Mouse (Mus musculus): ENCODE measurements around the gene Xdh. TPM values are rescaled to one million over a fixed set of nuclear protein-coding genes. Genes with fewer than 3 reads are reported as not detected.

The Xdh gene
- total and polyA plus RNA-seq, 3 experiments: 2.0 to 14.5 TPM; not detected in 1

- H3K9me3 ChIP-seq (replicated peaks; ENCODE audit: insufficient read depth, low read length): no peaks in the 10 kb centered on the region
- no peak for DNase-seq (ENCODE audit: low read depth, low spot score)
Observed at GRCm38 (mm10) chr17:73984508-73984907, 34.5 kb upstream of the Xdh start.

GRCm38 (mm10) chr17:73982871-73983270 lies 32.9 kb upstream of the Xdh start:
- Histone ChIP-seq H3K9me3 (replicated peaks; ENCODE audit: insufficient read depth, low read length) (no peaks in the 10 kb centered on the region), H3K4me1 (ENCODE audit: control insufficient read depth in 1 of 2, insufficient read depth in 2 of 2, low read length in 2 of 2) (no peaks in the 10 kb centered on the region), H3K4me3 (ENCODE audit: control insufficient read depth in 1 of 2, insufficient read depth in 1 of 2, low read depth in 2 of 2, low read length in 2 of 2) (no peak overlapping the region), H3K36me3 (ENCODE audit: control insufficient read depth in 1 of 2, insufficient read depth in 2 of 2, low read length in 2 of 2) (no peaks in the 10 kb centered on the region), H3K9ac (ENCODE audit: control insufficient read depth, low read depth, low read length, poor library complexity, severe bottlenecking) (no peak overlapping the region), H3K27me3 (ENCODE audit: control insufficient read depth in 1 of 2, insufficient read depth in 2 of 2, low read length in 2 of 2) (no peaks in the 10 kb centered on the region), H3K27ac (ENCODE audit: control insufficient read depth, low read depth, low read length) (no peak overlapping the region), H3K79me2 (ENCODE audit: control insufficient read depth, insufficient read depth, low read length, poor library complexity) (no peaks in the 10 kb centered on the region)
- no peak for DNase-seq (ENCODE audit: low read depth, low spot score)
- TF ChIP-seq GATA1 (IDR thresholded peaks at IDR 0.05; ENCODE audit: low read depth, low read length): no peak
- TF ChIP-seq ZMIZ1 (IDR thresholded peaks at IDR 0.05; ENCODE audit: low read depth, low read length): no peak
- TF ChIP-seq ZC3H11A (IDR thresholded peaks at IDR 0.05; ENCODE audit: low read depth, low read length): no peak
- no peak for TF ChIP-seq MXI1 (IDR thresholded peaks at IDR 0.05; ENCODE audit: low read depth, low read length)
- TF ChIP-seq EP300 (IDR thresholded peaks at IDR 0.05; ENCODE audit: low read depth in 1 of 2, low read length in 2 of 2): no peak
- no peak for TF ChIP-seq MYB (IDR thresholded peaks at IDR 0.05; ENCODE audit: low read depth, low read length)

More at GRCm38 (mm10) chr17:73984508-73984907, 34.5 kb upstream of the Xdh start:
- H3K79me2 ChIP-seq (ENCODE audit: control insufficient read depth, insufficient read depth, low read length, poor library complexity): no peaks in the 10 kb centered on the region
- no peak overlapping the region for H3K27ac ChIP-seq (ENCODE audit: control insufficient read depth, low read depth, low read length)
- H3K4me1 ChIP-seq (ENCODE audit: control insufficient read depth in 1 of 2, insufficient read depth in 2 of 2, low read length in 2 of 2): no peaks in the 10 kb centered on the region
- no peak overlapping the region for H3K4me3 ChIP-seq (ENCODE audit: control insufficient read depth in 1 of 2, insufficient read depth in 1 of 2, low read depth in 2 of 2, low read length in 2 of 2)
- no peak for TF ChIP-seq EP300 (IDR thresholded peaks at IDR 0.05; ENCODE audit: low read depth in 1 of 2, low read length in 2 of 2)
- no peak for TF ChIP-seq MXI1 (IDR thresholded peaks at IDR 0.05; ENCODE audit: low read depth, low read length)
- TF ChIP-seq MYC (IDR thresholded peaks at IDR 0.05; ENCODE audit: low read depth, low read length): no peak
- TF ChIP-seq ZKSCAN1 (IDR thresholded peaks at IDR 0.05; ENCODE audit: low read depth, low read length): no peak
- no peak for TF ChIP-seq NRF1 (IDR thresholded peaks at IDR 0.05; ENCODE audit: insufficient read depth, low read depth, low read length, poor library complexity, severe bottlenecking)
- no peak for TF ChIP-seq CHD2 (IDR thresholded peaks at IDR 0.05; ENCODE audit: low read length)
- TF ChIP-seq ZMIZ1 (IDR thresholded peaks at IDR 0.05; ENCODE audit: low read depth, low read length): no peak
- no peak for TF ChIP-seq JUND (IDR thresholded peaks at IDR 0.05; ENCODE audit: low read depth, low read length)
- no peak for TF ChIP-seq USF2 (IDR thresholded peaks at IDR 0.05; ENCODE audit: borderline replicate concordance in 1 of 2, insufficient read depth in 1 of 2, low read depth in 1 of 2, low read length in 2 of 2)
- TF ChIP-seq USF1 (IDR thresholded peaks at IDR 0.05; ENCODE audit: low read depth, low read length): no peak
- TF ChIP-seq CHD1 (IDR thresholded peaks at IDR 0.05; ENCODE audit: low read depth, low read length): no peak
- TF ChIP-seq KAT2A (conservative IDR thresholded peaks at IDR 0.05; ENCODE audit: low read depth, low read length): no peak
- TF ChIP-seq GABPA (IDR thresholded peaks at IDR 0.05; ENCODE audit: low read depth, low read length): no peak
- TF ChIP-seq TCF12 (IDR thresholded peaks at IDR 0.05; ENCODE audit: low read depth, low read length): no peak
- H3K9ac ChIP-seq (ENCODE audit: control insufficient read depth, low read depth, low read length, poor library complexity, severe bottlenecking): no peak overlapping the region
- no peaks in the 10 kb centered on the region for H3K27me3 ChIP-seq (ENCODE audit: control insufficient read depth in 1 of 2, insufficient read depth in 2 of 2, low read length in 2 of 2)
- no peaks in the 10 kb centered on the region for H3K36me3 ChIP-seq (ENCODE audit: control insufficient read depth in 1 of 2, insufficient read depth in 2 of 2, low read length in 2 of 2)
